Mouse (Mus musculus): ENCODE data around the gene Sppl2c.

Gene Sppl2c

GRCm38 (mm10) chr11:104235881-104236280, 49.8 kb downstream of the Sppl2c start:
- in situ Hi-C loops (cut with MboI; ENCODE audit: unreplicated experiment in 2 of 2) = no loop called here

GRCm38 (mm10) chr11:104237226-104237625, 51.1 kb downstream of the Sppl2c start:
- in situ Hi-C loops (cut with MboI; ENCODE audit: unreplicated experiment in 2 of 2) = no loop called here

GRCm38 (mm10) chr11:104237958-104238747, 52.0 kb downstream of the Sppl2c start:
- in situ Hi-C loops (cut with MboI; ENCODE audit: unreplicated experiment in 2 of 2) = no loop called here
